Mouse (Mus musculus) monocyte, adult 59 days (primary cell): ENCODE data around the gene Cdyl2. TPM values are rescaled to one million over a fixed set of nuclear protein-coding genes. Genes with fewer than 3 reads are reported as not detected.

Experiments
- total RNA-seq, 2 experiments: library from RNA; stranded (reverse); gene quantifications; one replicate each; pipeline ENCODE4 v1.2.4; 2023

Gene Cdyl2
- total RNA-seq: 10 to 100 TPM in 1 of 2 experiments, 1 to 10 TPM in 1; 8.7 to 10.2 TPM

DNA sequence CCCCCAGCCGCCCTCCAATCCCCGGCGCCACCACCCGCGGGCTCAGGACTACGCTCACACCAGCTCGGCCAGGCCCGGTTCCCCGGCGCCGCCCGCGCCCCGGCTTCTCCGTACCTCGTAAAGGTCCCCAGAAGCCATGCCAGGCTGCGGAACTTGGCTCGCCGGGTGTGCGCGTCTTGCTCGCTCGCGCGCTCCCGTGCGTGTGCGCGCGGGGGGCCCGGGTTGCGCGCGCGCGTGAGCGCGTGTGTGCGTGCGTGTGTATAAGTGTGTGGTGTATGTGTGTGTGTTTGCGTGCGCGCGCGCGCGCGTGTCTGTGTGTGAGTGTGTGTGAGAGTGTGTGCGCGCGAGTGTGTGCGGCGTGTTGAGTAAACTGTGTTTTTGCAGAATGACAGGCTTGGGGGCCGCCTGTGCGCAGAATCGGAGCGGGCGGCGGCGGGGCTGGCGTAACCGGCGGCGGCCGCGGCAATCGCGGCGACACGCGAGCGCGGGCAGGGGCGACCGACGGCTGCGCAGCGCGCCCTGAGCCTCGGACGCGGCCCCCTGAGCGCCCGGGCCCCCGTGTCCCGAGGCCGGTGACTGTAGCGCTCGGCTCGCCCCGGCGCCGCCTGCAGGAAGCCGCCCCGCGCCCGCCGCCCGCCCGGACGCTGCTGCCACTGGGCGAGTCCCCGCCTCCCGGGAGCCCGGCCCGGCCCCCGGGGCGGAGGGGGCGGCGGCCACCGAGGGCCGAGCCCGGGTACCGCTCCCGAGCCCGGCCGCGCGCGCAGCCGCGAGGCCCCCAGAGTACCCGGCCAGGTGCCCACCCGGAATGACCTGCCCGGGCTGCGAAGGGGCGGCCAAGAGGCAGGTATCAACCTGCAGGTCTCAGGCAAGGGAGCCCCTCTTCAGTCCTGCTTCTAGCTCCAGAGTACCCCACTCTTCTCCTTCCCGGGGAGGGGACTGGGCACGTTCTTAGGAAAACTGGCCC is at the start of gene Cdyl2:
Gene Cdyl2 (minus strand): TSS at position 308 of the 964 bp plus-strand sequence.

Other genes starting within 250 kb of the Cdyl2 start
- gene Dynlrb2, start 228.0 kb downstream of the Cdyl2 start, total RNA-seq: not detected
- 1 to 10 TPM; 5.9 to 6.8 TPM for gene Cmc2, start 188.5 kb upstream of the Cdyl2 start, total RNA-seq
- gene Cenpn, start 188.7 kb upstream of the Cdyl2 start, total RNA-seq: under 1 TPM; 0.63 to 0.91 TPM
- gene Atmin, start 210.4 kb upstream of the Cdyl2 start, total RNA-seq: 10 to 100 TPM; 30.9 to 33.1 TPM
- 1 to 10 TPM in 1 of 2 experiments, under 1 TPM in 1; 0.33 to 1.5 TPM for gene 1700030J22Rik, start 246.0 kb upstream of the Cdyl2 start, total RNA-seq